Mouse (Mus musculus) spleen, postnatal 4 days (tissue): Measurements from ENCODE around the gene Nsmf.

Experiments
- DNase-seq, 2 experiments: peaks; one replicate each; pipeline ENCODE4 v3.0.0; 2022; ENCODE audit warnings: low spot score in 2 of 2

Nsmf gene

GRCm38 (mm10) chr2:25085571-25085970, 31.4 kb downstream of the Nsmf start:
- no peak for DNase-seq

- no peak for DNase-seq
Measured at GRCm38 (mm10) chr2:25087842-25088241, 33.7 kb downstream of the Nsmf start.

GRCm38 (mm10) chr2:25088636-25089035, 34.5 kb downstream of the Nsmf start:
- DNase-seq: no peak

- no peak for DNase-seq
Measured at GRCm38 (mm10) chr2:25094785-25095108, 40.6 kb downstream of the Nsmf start.

GRCm38 (mm10) chr2:25095109-25095850, 41.1 kb downstream of the Nsmf start, which contains the start of gene Noxa1:
Noxa1 (minus strand) TSS chr2:25095149.
- DNase-seq: no peak

- DNase-seq: no peak
Measured at GRCm38 (mm10) chr2:25098005-25098615, 44.0 kb downstream of the Nsmf start.

- DNase-seq: no peak
Measured at GRCm38 (mm10) chr2:25098956-25099355, 44.8 kb downstream of the Nsmf start.

GRCm38 (mm10) chr2:25099703-25100102, 45.5 kb downstream of the Nsmf start:
- no peak for DNase-seq

GRCm38 (mm10) chr2:25104122-25104521, 50.0 kb downstream of the Nsmf start:
- no peak for DNase-seq

GRCm38 (mm10) chr2:25106045-25106444, 51.9 kb downstream of the Nsmf start:
- no peak for DNase-seq

- DNase-seq: no peak
Measured at GRCm38 (mm10) chr2:25109487-25109886, 55.3 kb downstream of the Nsmf start.

GRCm38 (mm10) chr2:25110505-25111183, 56.5 kb downstream of the Nsmf start:
- no peak for DNase-seq

GRCm38 (mm10) chr2:25111184-25111791, 57.1 kb downstream of the Nsmf start:
- no peak for DNase-seq
